Mouse (Mus musculus) lung, adult 2 months (tissue): ENCODE results near the gene Spg11.
"Not testable (repeated sequence)": the region's sequence is repeated elsewhere in the genome, so short reads cannot be mapped to it uniquely, and the experiment has no call there.

Experiments used
- CTCF ChIP-seq: fragments of 200-500 bp; IDR thresholded peaks from 2 replicates; pipeline ENCODE4 v1.5.1; 2011; ENCODE audit warnings: mild to moderate bottlenecking, low read length, control low read depth; ENCODE audit not compliant: insufficient read depth
- POLR2A ChIP-seq: fragments of 200-500 bp; IDR thresholded peaks from 2 replicates; pipeline ENCODE4 v1.6.1; 2011; ENCODE audit warnings: low read depth, mild to moderate bottlenecking, control low read depth, low read length, borderline replicate concordance; ENCODE audit errors: extremely low read depth

DNA sequence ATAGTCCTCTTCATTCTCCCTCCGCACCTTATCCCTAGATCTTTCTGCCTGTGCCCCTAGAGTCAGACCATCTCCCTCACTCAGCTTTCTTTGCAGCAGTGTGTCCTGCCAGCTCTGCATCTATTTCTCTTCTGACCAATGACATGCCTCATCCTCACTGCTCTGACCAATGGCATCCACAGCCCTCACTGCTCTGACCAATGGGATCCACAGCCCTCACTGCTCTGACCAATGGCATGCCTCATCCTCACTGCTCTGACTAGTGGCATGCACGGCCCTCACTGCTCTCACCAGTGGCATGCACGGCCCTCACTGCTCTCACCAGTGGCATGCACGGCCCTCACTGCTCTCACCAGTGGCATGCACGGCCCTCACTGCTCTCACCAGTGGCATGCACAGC, 20.5 kb downstream of the Spg11 start:
- TF ChIP-seq CTCF, POLR2A: not testable (repeated sequence)
